Mouse (Mus musculus): ENCODE measurements around the gene Snx7.

Gene Snx7

DNA sequence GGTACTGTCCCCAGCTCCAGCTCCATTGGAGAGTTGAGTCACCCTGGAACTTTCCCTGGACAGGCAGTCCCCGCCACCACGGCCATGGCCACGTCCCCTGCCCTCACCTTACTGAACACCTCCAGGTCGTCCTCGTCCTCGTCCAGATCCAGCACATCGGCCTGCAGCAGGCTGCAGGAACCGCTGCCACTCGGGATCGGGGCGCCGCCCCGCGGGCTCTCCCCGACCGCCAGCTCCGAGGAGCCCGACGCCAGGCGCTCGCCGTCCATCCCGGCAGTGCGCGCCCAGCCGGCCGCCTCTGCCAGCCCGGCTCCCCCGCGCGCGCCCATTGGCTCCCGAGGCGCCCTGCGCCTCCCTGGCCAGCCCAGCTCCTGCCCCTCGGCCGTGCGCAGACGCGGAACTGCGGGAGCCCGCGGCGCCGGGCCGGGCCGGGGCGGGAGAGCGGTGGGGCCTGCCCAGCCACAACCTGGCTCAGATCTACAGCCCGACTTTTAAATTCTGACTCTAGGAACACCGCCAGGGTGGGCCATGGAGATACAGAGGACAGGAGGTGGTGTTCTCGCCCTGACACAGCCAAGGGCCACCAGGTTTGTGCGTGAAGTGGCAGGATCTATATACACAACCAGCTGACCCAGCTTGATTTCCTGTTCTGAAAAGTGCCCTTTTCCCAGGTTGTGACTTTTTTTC lies at the start of gene Snx7:
Gene Snx7, minus strand, starts transcription at position 300 of the 687 bp plus-strand sequence.
- in situ Hi-C loops (cut with MboI, MseI), result no loop called here

DNA sequence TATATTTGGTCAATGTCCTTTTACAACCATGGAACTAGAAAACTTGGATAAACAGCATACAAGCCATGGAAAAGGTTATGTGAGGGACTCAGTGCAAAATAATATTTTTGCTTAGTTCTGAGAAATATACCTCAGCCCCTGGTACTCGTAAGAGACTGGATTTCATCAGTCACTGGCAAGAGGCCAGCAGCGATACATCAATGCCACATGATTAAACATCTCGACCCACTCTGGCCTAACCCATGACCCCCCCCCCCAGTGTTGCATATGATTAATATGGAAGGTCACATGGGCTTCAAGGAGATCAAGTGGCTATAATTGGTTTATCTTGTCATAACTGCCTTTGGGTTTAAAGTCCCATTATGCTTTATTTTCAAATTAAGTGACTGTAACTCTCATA lies 46.7 kb upstream of the Snx7 start:
- in situ Hi-C loops (cut with MboI, MseI), result no loop called here

GRCm38 (mm10) chr3:117893736-117894135 lies 25.0 kb upstream of the Snx7 start:
- in situ Hi-C loops (cut with MboI, MseI), result no loop called here

DNA sequence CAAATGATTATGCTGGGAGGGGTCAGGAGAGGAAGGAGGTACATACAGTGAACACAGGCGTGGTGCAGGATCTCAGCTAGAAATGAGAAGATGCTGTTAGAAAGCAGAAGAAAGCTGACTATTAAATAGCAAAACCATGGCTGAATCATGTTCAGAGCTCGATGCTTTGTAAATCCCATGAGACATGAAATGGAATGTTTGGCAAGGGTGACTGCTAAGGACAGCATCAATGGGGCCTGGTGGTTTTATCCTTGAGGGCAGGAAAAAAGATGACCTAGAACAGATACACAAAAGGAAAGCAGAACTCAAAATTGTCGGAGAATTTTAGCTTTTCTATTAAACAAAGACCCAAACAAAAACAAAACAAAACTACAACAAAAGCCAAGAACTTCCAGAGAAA lies 6.7 kb upstream of the Snx7 start:
- in situ Hi-C loops (cut with MboI, MseI), result no loop called here

- in situ Hi-C loops (cut with MboI, MseI), result no loop called here
Observed at GRCm38 (mm10) chr3:117873209-117873863, 4.6 kb upstream of the Snx7 start.

GRCm38 (mm10) chr3:117869324-117869715 lies 584 bp upstream of the Snx7 start:
- in situ Hi-C loops (cut with MboI, MseI), result no loop called here

DNA sequence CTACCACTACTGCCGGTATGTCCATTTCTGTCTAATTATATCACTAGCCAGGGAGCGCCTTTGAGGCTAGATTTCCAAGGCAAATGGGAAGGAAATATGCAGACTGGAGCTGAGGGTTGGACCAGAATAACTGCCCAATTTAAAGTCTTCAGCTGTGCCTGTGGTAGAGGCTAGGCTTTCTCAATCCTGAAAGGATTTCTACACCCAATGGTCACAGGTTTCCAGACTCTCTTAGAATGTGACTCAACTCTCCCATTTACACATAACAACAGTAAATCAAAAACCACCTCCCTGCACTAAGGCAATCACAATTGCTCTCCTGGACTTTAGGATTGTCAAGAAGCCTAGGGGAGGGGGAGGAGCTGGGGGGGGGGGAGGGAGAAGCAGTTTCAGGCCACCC lies 645 bp downstream of the Snx7 start:
- in situ Hi-C loops (cut with MboI, MseI), result no loop called here

DNA sequence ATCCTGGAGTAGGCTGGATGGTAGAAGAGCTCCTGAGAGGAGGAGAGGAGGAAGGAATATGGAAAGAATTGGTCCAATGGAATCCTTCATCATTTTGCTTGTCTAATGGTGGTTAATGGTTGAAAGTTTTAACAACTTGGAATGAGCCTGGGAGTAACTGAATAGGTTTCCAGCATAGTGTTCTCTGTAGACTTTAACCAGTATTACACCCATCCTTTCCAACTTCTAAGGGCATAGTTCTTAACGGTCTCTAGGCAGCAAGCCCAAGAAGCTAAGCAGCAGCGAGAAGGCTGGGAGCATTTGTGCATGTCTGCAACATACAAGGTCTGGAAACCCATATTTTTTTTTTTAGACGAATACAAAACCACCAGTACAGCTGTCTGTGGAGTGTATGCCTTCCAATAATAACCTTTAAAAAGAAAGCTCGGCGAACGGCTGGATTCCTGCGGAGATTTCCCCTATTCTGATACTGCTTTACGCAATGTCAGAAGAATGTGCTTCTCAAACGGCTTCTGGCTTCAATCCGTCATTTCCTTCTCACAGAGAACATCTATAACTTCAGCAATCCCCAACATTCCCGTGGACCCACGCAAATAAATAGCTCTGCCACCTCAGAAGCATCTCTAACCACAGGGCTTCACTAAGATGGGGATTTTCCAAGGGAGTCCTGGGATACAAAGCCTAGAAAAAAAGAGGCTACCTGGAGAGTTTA lies 1.9 kb downstream of the Snx7 start:
- in situ Hi-C loops (cut with MboI, MseI), result no loop called here

- in situ Hi-C loops (cut with MboI, MseI), result no loop called here
Observed at GRCm38 (mm10) chr3:117865621-117866020, 3.1 kb downstream of the Snx7 start.

- in situ Hi-C loops (cut with MboI, MseI), result no loop called here
Observed at GRCm38 (mm10) chr3:117862951-117863350, 5.8 kb downstream of the Snx7 start.

- in situ Hi-C loops (cut with MboI, MseI), result no loop called here
Observed at GRCm38 (mm10) chr3:117861977-117862434, 6.7 kb downstream of the Snx7 start.

DNA sequence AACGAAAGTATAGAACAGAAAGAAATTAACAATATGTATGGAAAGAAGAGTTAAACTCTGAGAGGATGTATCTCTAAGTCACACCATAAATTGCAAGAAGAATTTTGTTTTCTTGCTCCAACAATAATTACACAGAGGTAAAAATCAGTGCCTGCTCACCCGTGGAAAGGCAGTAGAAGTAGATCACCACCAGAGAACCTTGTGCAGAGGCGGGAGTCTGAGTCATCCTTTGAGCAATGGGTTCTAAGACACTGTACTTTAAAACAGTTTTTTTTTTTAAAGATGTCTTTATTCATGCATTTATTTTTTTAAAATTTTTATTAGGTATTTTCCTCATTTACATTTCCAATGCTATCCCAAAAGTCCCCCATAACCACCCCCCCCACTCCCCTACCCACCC lies 9.7 kb downstream of the Snx7 start:
- in situ Hi-C loops (cut with MboI, MseI), result no loop called here

GRCm38 (mm10) chr3:117853729-117854128 lies 15.0 kb downstream of the Snx7 start:
- in situ Hi-C loops (cut with MboI, MseI), result no loop called here

DNA sequence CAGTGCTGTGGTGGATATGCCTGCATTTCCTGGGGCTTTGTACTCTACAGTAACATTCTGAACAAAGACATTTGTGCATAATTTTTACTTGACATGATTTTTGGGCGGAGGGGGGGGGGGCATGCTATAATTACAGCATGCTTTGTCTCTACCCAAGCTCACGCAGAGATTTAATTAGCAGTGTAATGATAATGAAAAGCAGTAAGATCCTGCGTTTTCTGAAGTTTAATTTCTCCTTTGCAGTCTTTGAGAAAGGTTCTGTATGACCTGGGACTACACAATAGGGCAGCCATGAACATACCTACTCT lies 16.7 kb downstream of the Snx7 start:
- in situ Hi-C loops (cut with MboI, MseI), result no loop called here

DNA sequence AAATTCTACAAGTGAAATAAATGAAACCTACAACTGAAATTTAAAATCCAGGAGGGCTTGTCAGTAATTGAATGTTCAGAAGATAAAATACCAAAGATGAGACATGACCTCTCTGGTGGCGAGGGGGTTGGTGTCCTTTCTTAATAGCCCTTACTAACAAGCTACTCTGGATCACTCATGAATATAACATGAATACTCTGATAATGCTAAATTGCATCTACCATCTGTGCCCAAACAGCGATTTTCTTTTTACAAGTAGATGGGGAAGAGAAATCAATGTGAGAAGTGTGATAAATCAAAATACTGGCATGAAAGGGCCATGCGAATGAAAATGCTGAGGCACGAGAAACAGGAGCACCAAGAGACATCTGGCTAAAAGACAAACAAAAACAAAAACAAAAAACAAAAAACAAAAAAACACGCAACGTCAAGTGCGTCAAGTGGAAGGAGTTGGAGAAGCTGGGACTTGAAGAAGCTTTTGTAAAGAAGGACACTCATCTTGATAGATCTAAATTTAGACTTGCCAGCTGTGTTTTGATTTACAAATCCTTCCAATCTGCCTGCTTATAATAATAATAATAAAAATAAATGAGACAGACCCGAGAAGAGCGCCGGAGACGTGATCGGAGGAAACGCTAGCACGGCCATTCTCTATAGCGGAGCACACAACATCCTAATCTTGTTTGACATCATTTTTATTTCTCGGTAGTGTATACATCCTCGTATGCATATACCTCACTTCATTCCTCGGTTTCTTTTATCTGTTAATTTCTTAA lies 17.3 kb downstream of the Snx7 start:
- in situ Hi-C loops (cut with MboI, MseI), result no loop called here

DNA sequence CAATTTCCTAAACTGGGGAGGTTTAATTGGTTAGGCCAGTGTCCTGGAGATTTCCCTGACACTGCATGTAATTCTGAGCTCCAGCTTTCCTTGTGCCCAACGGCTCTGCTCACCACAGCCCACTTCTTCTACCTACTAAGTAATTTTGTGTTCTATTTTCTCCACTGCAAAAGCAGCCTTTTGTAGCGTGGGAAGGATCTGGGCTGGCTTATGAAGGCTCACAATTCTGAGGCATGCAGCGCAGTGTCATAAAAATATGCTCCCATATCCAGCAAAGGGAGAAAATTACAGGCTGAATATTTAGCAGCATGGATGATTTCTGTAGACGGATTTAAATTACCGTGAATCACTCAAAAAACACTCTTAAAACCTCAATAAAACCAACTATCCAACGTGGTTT lies 19.9 kb downstream of the Snx7 start:
- in situ Hi-C loops (cut with MboI, MseI), result no loop called here

DNA sequence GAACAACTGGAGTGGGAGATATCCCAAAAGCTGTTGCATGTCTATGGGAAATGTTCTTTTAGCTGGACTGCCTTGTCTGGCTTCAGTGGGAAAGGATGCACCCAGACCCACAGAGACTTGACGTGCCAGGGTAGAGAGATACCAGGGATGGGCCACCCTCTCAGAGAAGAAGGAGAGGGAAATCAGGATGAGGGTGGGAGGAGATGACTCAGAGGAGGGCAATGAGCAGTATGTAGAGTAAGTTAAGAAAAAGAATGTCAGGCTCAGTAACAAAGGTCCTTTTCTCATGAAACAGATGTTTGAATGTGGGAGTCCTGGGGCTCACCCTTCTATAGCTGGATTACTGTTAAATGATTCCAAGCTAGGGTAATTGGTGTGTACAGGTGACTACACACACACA lies 26.1 kb downstream of the Snx7 start:
- in situ Hi-C loops (cut with MboI, MseI), result no loop called here

DNA sequence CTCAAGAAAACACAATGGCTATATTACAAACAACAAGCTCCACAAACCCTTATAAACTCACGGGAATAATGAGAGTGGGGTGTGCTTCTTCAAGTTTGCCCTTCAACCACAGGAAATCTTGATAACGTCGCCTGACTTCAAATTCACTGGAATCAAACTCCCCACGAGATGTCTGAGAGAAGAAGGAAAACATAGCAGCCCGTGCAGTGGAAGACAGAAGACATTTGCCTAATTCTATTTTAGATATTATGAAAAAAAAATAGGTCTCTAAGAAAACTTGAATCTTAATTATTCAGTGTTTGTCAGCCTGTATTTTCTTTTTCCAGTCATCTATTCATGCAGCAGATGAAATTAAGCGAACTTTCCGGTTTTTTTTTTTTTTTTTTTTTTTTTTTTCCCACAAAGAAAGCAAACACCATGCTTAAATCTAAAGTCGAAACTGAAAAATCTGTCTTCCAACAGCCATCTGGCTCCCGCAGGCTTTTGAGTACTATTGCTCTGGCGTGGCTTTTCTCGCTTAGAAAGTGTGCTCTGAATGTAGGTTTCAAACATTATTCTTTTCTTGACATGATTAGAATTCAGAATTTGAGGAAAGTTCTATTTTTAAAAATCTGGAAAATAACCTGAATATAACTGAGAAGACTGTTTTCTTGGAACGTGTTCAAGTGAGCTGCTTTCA lies 28.7 kb downstream of the Snx7 start:
- in situ Hi-C loops (cut with MboI, MseI), result no loop called here

DNA sequence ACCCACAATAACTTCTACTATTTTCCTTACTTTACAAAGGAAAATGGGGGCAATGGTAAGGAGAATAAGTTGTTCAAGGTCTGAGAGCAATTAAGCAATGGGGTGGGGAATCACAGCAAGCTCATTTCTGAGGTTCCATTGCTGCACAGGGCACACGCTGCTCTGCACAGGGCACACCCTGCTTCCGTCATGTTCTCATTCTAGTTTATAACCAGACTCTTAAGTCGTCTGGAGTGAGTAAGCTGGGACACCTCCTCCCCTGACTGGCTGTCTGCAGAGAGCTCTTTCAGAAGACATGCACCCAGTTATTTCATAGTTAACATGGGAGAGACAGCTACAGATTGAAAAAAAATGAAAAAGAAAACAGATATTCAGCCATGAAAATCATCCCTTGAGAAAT lies 30.7 kb downstream of the Snx7 start:
- in situ Hi-C loops (cut with MboI, MseI), result no loop called here

- in situ Hi-C loops (cut with MboI, MseI), result no loop called here
Observed at GRCm38 (mm10) chr3:117826486-117827200, 42.1 kb downstream of the Snx7 start.

GRCm38 (mm10) chr3:117823218-117823617 lies 45.5 kb downstream of the Snx7 start:
- in situ Hi-C loops (cut with MboI, MseI), result no loop called here
